Mouse (Mus musculus) intestine, embryonic 14.5 days (tissue): Measurements from ENCODE around the gene Dnaic1. TPM values are rescaled to one million over a fixed set of nuclear protein-coding genes. Genes with fewer than 3 reads are reported as not detected.

Experiments
- ATAC-seq: fragments of 200-750 bp; cut with Nextera tagmentation; replicated peaks from 2 replicates; pipeline ENCODE4 v1.8.0; 2017; ENCODE audit warnings: low read depth, moderate number of reproducible peaks, moderate TSS enrichment, moderate library complexity; ENCODE audit not compliant: low FRiP score, low TSS enrichment
- DNase-seq: peaks from one replicate; pipeline ENCODE4 v3.0.0-alpha.2; 2018; ENCODE audit warnings: low spot score
- H3K27ac ChIP-seq: fragments of 300-500 bp; sonication (generic); 2 replicates; pipeline ENCODE4 v1.5.1; 2014; ENCODE audit warnings: low read depth, mild to moderate bottlenecking, control low read depth
- H3K27me3 ChIP-seq: fragments of 300-500 bp; sonication (generic); replicated peaks from 2 replicates; pipeline ENCODE4 v1.6.1; 2014; ENCODE audit warnings: low read length, control low read depth; ENCODE audit not compliant: control insufficient read depth, insufficient read depth
- H3K36me3 ChIP-seq: fragments of 300-500 bp; sonication (generic); 2 replicates; pipeline ENCODE4 v1.6.1; 2014; ENCODE audit warnings: low read length, control low read depth; ENCODE audit not compliant: control insufficient read depth, insufficient read depth
- H3K4me1 ChIP-seq: fragments of 300-500 bp; sonication (generic); replicated peaks from 2 replicates; pipeline ENCODE4 v1.6.1; 2014; ENCODE audit warnings: low read length, control low read depth, mixed read lengths; ENCODE audit not compliant: control insufficient read depth, insufficient read depth
- H3K4me2 ChIP-seq: fragments of 300-500 bp; sonication (generic); 2 replicates; pipeline ENCODE4 v1.6.1; 2014; ENCODE audit warnings: low read length
- H3K4me3 ChIP-seq: fragments of 300-500 bp; sonication (generic); 2 replicates; pipeline ENCODE4 v1.5.1; 2014; ENCODE audit warnings: low read depth, low read length, control low read depth, mixed read lengths
- H3K9ac ChIP-seq: fragments of 300-500 bp; sonication (generic); 2 replicates; pipeline ENCODE4 v1.6.1; 2014; ENCODE audit warnings: mild to moderate bottlenecking, low read length
- H3K9me3 ChIP-seq: fragments of 300-500 bp; sonication (generic); 2 replicates; pipeline ENCODE4 v1.6.1; 2016; ENCODE audit warnings: low read length, control low read depth; ENCODE audit not compliant: control insufficient read depth
- WGBS: fragments of 180-500 bp; shearing (Covaris S2); extraction: QIAGEN DNeasy Blood & Tissue Kit; methylation state at CpG from one replicate; pipeline ENCODE4 v1.1.7; 2014; 5-methylcytosine and 5-hydroxymethylcytosine counted together
- polyA plus RNA-seq: library from polyadenylated mRNA; unstranded; fragments of >200 nt; fragmentation: Nextera tagmentation; extraction: Ambion mirVana; gene quantifications from 2 replicates; pipeline ENCODE4 v1.2.1, GENCODE M21; 2014

Gene Dnaic1
- polyA plus RNA-seq, 1 experiment from 2014 or later: 3.4 TPM

DNA sequence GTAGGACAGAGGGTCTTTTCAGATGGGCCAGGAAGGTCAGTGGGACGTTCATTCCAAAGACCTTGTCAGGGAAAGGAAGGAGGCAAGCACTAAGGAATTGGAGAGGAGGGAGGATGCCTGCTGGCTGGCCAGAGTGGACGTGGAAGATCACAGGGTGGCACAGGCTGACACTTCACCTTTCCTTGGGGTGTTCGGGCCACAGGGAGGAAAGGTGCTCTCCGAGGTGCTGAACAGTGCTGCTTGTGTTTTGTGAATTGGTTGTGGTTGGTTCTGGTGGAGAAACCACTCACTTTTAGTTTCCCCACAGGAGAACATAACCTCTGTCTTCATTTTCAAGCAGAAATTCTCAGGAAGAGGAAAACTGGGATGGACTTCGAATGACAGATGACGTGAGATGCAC, 37.2 kb upstream of the Dnaic1 start:
- ATAC-seq: no peak
- H3K4me3 ChIP-seq: no peak overlapping the region

DNA sequence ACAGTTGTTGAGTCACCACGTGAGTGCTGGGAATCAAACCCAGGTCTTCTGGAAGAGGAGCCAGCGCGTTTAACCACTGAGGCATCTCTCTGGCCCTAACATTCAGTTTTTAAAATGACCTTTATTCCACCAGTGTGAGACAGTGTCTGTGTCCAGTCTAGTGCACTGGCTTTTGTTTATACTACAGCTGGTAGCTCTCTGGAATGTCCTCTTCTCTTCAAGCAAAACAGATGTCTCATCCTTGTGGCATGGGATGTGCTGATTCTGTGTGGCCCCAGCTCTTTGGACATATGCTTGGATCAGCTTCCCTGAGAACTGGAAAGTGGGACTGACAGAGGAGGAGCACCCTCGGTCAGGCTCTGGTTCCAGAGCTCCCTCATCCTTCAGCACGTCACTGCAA, 34.7 kb upstream of the Dnaic1 start:
- 65% methylated on average over 5 of the region's 5 CpGs for WGBS

More for the DNA sequence above, 37.2 kb upstream of the Dnaic1 start:
- DNase-seq: peak; percentile 84
- H3K36me3 ChIP-seq: no peaks in the 10 kb centered on the region
- H3K9ac ChIP-seq: no peak overlapping the region
- no peaks in the 10 kb centered on the region for H3K4me1 ChIP-seq
- no peak overlapping the region for H3K27ac ChIP-seq
- no peaks in the 10 kb centered on the region for H3K9me3 ChIP-seq
- H3K27me3 ChIP-seq: no peaks in the 10 kb centered on the region; the same call in 1 of the 2 replicates
- 22% methylated on average over 6 of the region's 6 CpGs for WGBS
- H3K4me2 ChIP-seq: no peak overlapping the region

DNA sequence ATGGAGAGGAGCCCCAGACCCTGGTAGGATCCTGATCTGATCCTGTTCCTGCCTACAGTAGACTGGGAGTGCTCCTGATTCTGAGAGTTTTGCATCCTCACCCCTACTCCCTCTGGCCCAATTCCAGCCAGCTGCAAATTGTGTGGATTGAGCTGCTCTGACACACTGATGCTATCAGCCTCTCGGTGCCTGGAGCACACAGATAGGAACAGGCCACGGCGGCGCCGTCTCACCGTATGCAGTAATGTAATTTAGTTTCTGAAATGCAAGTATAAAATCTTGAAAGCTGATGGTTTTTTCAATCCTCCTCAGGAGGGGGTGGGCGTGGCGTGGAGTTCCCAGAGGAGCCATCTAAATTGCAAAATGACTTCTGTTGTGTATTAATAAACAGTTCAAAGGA, 27.4 kb upstream of the Dnaic1 start:
- DNase-seq (no peak), ATAC-seq (no peak)
- Histone ChIP-seq H3K4me2 (no peak overlapping the region), H3K4me1 (no peaks in the 10 kb centered on the region), H3K27ac (no peak overlapping the region), H3K9me3 (no peaks in the 10 kb centered on the region), H3K27me3 (no peaks in the 10 kb centered on the region), H3K4me3 (no peak overlapping the region), H3K36me3 (no peaks in the 10 kb centered on the region), H3K9ac (no peak overlapping the region)
- WGBS: 76% methylated on average over 8 of the region's 8 CpGs

More for the DNA sequence above, 34.7 kb upstream of the Dnaic1 start:
- no peak for DNase-seq
- H3K27ac ChIP-seq: no peak overlapping the region
- no peak overlapping the region for H3K9ac ChIP-seq
- no peaks in the 10 kb centered on the region for H3K36me3 ChIP-seq
- H3K4me3 ChIP-seq: no peak overlapping the region
- H3K9me3 ChIP-seq: no peaks in the 10 kb centered on the region
- no peak for ATAC-seq
- no peaks in the 10 kb centered on the region for H3K4me1 ChIP-seq
- no peak overlapping the region for H3K4me2 ChIP-seq
- H3K27me3 ChIP-seq: no peaks in the 10 kb centered on the region

DNA sequence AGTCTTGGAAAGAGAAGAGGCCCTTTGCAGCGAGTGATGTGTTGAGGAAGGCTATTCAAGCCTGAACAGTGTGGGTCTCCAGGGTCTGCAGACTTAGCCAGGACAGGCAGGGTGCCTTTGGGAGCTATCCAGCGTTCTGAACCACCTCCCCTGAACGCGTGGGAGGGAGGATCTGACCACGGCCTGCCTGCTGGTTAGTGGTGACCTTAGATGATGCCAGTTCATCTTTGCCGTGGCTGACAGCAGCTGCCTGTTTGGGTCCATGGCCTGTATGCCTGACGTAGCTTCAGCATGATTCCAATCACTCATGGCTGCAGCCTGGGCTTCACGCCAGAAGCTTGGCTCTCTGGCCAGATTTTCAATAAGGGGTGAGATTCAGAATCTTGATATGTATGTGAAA, 23.6 kb upstream of the Dnaic1 start:
- WGBS: 14% methylated on average over 8 of the region's 8 CpGs
- Histone ChIP-seq H3K4me1 (no peaks in the 10 kb centered on the region), H3K9ac (no peak overlapping the region), H3K4me2 (no peak overlapping the region), H3K36me3 (no peaks in the 10 kb centered on the region), H3K9me3 (no peaks in the 10 kb centered on the region), H3K4me3 (no peak overlapping the region), H3K27ac (no peak overlapping the region), H3K27me3 (no peaks in the 10 kb centered on the region)
- DNase-seq (peak; percentile 83), ATAC-seq (no peak)

DNA sequence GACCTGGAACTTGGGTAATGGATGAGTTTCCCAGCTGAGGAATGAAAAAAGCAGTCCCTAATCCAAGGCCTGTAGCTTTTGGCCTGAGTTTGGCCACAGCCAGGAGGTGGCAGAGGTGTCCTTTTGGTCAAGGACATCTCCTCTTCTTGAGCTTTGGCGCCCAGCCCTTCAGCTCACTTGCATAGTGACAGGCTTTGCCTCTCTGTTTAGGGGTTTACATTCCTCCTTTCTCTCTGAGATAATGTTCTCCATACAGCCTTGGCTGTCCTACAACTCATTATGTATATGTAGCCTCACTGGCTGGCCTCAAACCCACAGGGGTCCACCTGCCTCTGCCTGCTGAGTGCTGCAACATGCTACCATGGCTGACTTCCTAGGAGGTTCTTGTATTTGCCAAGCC, 22.5 kb upstream of the Dnaic1 start:
- no peak overlapping the region for H3K9ac ChIP-seq
- no peak overlapping the region for H3K27ac ChIP-seq
- ATAC-seq (no peak), DNase-seq (no peak)
- no peaks in the 10 kb centered on the region for H3K4me1 ChIP-seq
- no peaks in the 10 kb centered on the region for H3K9me3 ChIP-seq
- no peaks in the 10 kb centered on the region for H3K27me3 ChIP-seq
- H3K4me2 ChIP-seq: no peak overlapping the region
- no peaks in the 10 kb centered on the region for H3K36me3 ChIP-seq
- no peak overlapping the region for H3K4me3 ChIP-seq
- WGBS: 78% methylated on average over 1 of the region's 1 CpGs

DNA sequence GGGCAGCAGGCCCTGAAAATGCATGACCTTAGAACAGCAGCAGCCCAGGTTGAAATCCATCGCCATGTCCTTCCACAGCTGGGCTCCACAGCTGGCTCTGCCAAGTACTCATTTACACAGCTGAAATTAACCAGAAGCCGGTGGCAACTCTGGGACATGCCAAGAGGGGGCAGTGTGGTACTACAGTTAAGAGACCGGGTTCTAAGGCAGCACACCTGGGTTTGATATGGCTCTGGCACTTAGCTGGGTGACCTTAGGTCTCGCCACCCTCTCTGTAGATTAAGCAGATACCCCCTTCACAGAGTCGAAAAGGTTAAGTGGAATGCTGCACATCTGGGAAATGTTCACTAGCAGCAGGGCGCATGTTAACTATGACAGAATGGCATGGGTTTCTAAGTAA, 17.0 kb upstream of the Dnaic1 start:
- Histone ChIP-seq H3K4me1 (no peaks in the 10 kb centered on the region), H3K36me3 (no peaks in the 10 kb centered on the region), H3K27ac (no peak overlapping the region), H3K9me3 (no peaks in the 10 kb centered on the region), H3K4me3 (no peak overlapping the region), H3K27me3 (no peaks in the 10 kb centered on the region), H3K4me2 (no peak overlapping the region), H3K9ac (no peak overlapping the region)
- ATAC-seq (0 out of 2 replicates have a peak, but pooled peaks have one; percentile 47), DNase-seq (peak; percentile 81)
- 31% methylated on average over 6 of the region's 6 CpGs for WGBS

DNA sequence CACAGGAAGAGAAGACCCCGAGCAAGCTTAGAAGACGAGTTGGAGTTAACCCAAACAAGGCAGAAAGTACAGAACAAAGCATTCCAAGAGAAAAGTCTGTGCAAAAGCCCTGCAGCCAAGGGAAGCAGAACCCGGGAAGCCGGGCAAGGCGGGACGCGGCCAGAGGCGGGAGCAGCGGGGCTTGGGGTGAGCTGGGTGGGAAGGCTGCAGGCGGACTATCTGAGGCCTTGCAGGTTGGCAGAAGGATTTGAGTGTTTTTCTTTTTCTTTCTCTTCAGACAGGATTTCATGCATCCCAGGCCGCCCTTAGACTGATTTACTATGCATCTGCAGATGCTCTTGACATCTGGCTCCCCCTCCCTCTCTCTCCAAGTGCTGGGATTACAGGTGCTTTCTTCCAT, 16.5 kb upstream of the Dnaic1 start:
- no peaks in the 10 kb centered on the region for H3K36me3 ChIP-seq
- H3K9me3 ChIP-seq: no peaks in the 10 kb centered on the region
- H3K4me2 ChIP-seq: no peak overlapping the region
- no peak overlapping the region for H3K27ac ChIP-seq
- ATAC-seq: no peak
- no peaks in the 10 kb centered on the region for H3K27me3 ChIP-seq
- H3K4me3 ChIP-seq: no peak overlapping the region
- H3K9ac ChIP-seq: no peak overlapping the region
- no peaks in the 10 kb centered on the region for H3K4me1 ChIP-seq
- DNase-seq: no peak
- WGBS: 73% methylated on average over 11 of the region's 11 CpGs

DNA sequence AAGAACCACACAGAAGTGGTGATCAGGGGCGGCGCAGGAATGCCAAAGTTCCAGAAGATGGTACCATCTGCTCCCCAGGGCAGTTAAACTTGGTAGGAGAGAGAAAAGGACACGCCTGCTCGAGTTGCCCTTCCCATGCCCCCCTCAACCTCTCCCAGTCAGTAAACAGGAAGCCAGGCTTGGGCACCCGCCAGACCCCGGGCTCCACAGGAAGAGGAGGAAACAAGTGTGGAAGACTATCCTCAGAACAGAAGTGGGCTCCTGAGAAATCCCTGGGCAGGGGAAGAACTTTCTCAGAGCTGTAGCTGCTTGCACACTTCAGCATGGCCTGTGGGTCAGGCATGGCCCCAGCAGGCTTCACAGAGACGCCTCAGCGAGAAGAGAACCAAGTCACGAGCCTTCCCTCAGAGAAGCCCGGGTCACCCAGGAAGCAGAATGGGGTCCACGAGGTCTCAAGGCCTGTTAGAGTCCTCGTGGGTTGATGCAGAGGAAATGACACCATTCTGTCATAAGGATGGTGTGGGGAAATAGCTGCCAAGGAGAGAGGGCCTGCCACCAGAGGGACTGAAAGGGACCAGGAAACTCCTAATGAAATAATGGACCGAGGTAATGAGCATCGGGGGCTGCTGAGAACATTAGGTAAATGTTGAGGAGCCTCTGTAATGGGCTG, 14.4 kb upstream of the Dnaic1 start:
- Histone ChIP-seq H3K4me1 (no peaks in the 10 kb centered on the region), H3K27me3 (no peaks in the 10 kb centered on the region), H3K9ac (no peak overlapping the region), H3K36me3 (no peaks in the 10 kb centered on the region), H3K27ac (no peak overlapping the region), H3K4me3 (no peak overlapping the region), H3K9me3 (no peaks in the 10 kb centered on the region), H3K4me2 (no peak overlapping the region)
- WGBS: 55% methylated on average over 14 of the region's 14 CpGs
- ATAC-seq (no peak), DNase-seq (no peak)

DNA sequence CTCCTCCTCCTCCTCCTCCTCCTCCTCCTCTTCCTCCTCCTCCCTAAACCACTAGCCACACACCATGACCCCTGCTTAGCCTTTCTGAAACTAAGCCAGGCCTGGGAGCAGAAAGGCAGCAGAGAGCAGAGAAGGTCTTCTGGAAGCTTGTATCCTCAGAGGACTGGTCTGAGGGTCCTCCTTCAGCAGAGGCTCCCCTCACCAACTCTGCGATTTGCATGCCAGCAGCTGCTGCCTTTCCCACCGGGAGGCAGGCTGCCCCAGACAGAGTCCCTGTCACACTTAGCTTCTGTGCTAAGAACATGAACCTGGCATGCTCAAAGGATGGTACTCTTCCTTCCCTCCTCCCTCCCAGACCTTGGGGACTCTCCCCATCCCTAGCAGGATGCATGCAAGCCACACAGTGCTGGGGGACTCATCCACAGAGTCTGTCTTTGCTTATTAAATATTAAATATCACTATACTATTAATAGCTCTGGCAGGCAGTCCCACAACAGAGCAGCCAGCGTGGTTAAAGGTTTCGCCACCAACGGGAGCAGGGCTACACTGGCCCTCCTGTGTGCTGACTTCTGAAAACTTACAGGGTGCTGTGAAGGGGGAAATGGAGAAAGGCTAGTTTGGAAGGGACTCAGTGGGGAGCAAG, 13.1 kb upstream of the Dnaic1 start:
- DNase-seq: no peak
- H3K9ac ChIP-seq: no peak overlapping the region
- H3K4me2 ChIP-seq: no peak overlapping the region

More for the DNA sequence above, 13.1 kb upstream of the Dnaic1 start:
- Histone ChIP-seq H3K36me3 (no peaks in the 10 kb centered on the region), H3K9me3 (no peaks in the 10 kb centered on the region), H3K4me1 (no peaks in the 10 kb centered on the region), H3K27ac (no peak overlapping the region), H3K27me3 (no peaks in the 10 kb centered on the region), H3K4me3 (no peak overlapping the region)
- no peak for ATAC-seq
- 54% methylated on average over 5 of the region's 5 CpGs for WGBS
